Mouse (Mus musculus) kidney, adult 2 months (tissue): ENCODE measurements around the gene Ltf.

Experiments used
- CTCF ChIP-seq: fragments of 200-500 bp; conservative IDR thresholded peaks from 2 replicates; pipeline ENCODE4 v1.5.1; 2011; ENCODE audit warnings: low read depth, mild to moderate bottlenecking, control low read depth, low read length, moderate library complexity, mixed read lengths; ENCODE audit not compliant: insufficient read depth, insufficient read length
- POLR2A ChIP-seq: fragments of 200-500 bp; IDR thresholded peaks from one replicate; pipeline ENCODE4 v1.6.1; 2011; ENCODE audit warnings: low read depth, low read length, control low read depth

GRCm38 (mm10) chr9:110987331-110987730, 31.7 kb upstream of the Ltf start:
- TF ChIP-seq POLR2A (no peak), CTCF (no peak)
